ENCODE assay signal across 15 mouse cellular contexts in genomic region chr7:132778630-132779029, GRCm38 (mm10). TPM values are rescaled to one million over a fixed set of nuclear protein-coding genes. Genes with fewer than 3 reads are reported as not detected.
DNase-seq lines count a peak whose midpoint lies in the region; ATAC-seq and TF ChIP-seq lines count a peak whose summit lies in the region.
"Had no signal": no experiment of that assay in that cellular context is flagged by ENCODE, and none has a peak within 500 bp of the region (broad histone marks: within the 10 kb centered on the region; RNA-seq: fewer than 3 reads in every experiment).

No protein-coding gene starts in this region.

- peak overlapping the region; percentile 93 for H3K27ac ChIP-seq in bone marrow, adult 2 months (ENCODE audit: control insufficient read depth, insufficient read depth, low read depth, low read length, poor library complexity)
- H3K27ac ChIP-seq in intestine, embryonic 16.5 days (ENCODE audit: low read length), result no peak overlapping the region
- no peak overlapping the region for H3K27ac ChIP-seq in kidney, embryonic 16.5 days (ENCODE audit: low read length)
- H3K27ac ChIP-seq: embryonic facial prominence, embryonic 15.5 days; limb, embryonic 15.5 days had no signal

- no peaks in the 10 kb centered on the region for H3K27me3 ChIP-seq in intestine, embryonic 16.5 days (replicated peaks; ENCODE audit: control insufficient read depth, insufficient read depth, low read length)
- no peaks in the 10 kb centered on the region for H3K27me3 ChIP-seq in kidney, embryonic 16.5 days (ENCODE audit: insufficient read depth, low read length)
- H3K27me3 ChIP-seq: embryonic facial prominence, embryonic 15.5 days; limb, embryonic 15.5 days; megakaryocyte, embryonic 14.5 days had no signal

- DNase-seq in heart, adult 11 months, result peak; percentile 95
- DNase-seq in heart, adult 8-10 months (ENCODE audit: low spot score), result no peak
- DNase-seq in thymus, postnatal 0 days (ENCODE audit: low spot score), result no peak
- DNase-seq in kidney, postnatal 36 days, result no peak
- DNase-seq: adrenal gland, postnatal 36 days; kidney, postnatal 4 days; right cerebral cortex, postnatal 14 days; thymus, adult 18-20 months had no signal

- no peaks in the 10 kb centered on the region; the same call in 1 of the 2 replicates for H3K36me3 ChIP-seq in intestine, embryonic 16.5 days (ENCODE audit: control insufficient read depth, insufficient read depth, low read length)
- peaks cover 17% of the 10 kb centered on the region; the same call in 1 of the 2 replicates for H3K36me3 ChIP-seq in kidney, embryonic 16.5 days (ENCODE audit: insufficient read depth, low read length)

- no peak overlapping the region for H3K4me2 ChIP-seq in intestine, embryonic 16.5 days (ENCODE audit: low read depth, low read length)
- no peak overlapping the region for H3K4me2 ChIP-seq in kidney, embryonic 16.5 days (replicated peaks; ENCODE audit: low read depth, low read length)
- H3K4me2 ChIP-seq: embryonic facial prominence, embryonic 15.5 days; limb, embryonic 15.5 days had no signal

- no peak overlapping the region for H3K4me3 ChIP-seq in bone marrow, adult 2 months (replicated peaks; ENCODE audit: control insufficient read depth, low read depth, low read length)
- H3K4me3 ChIP-seq in intestine, embryonic 16.5 days (ENCODE audit: low read length), result no peak overlapping the region
- no peak overlapping the region for H3K4me3 ChIP-seq in kidney, embryonic 16.5 days (ENCODE audit: low read length)
- H3K4me3 ChIP-seq: embryonic facial prominence, embryonic 15.5 days; limb, embryonic 15.5 days; megakaryocyte, embryonic 14.5 days had no signal

- no peaks in the 10 kb centered on the region for H3K9me3 ChIP-seq in intestine, embryonic 16.5 days (ENCODE audit: control insufficient read depth, low read length)
- H3K9me3 ChIP-seq in kidney, embryonic 16.5 days (ENCODE audit: low read length), result no peaks in the 10 kb centered on the region
- H3K9me3 ChIP-seq: embryonic facial prominence, embryonic 15.5 days; limb, embryonic 15.5 days; megakaryocyte, embryonic 14.5 days had no signal

- TF ChIP-seq POLR2A in bone marrow, adult 2 months (IDR thresholded peaks at IDR 0.05; ENCODE audit: borderline replicate concordance, control insufficient read depth, low read depth, low read length), result no peak

- peaks cover 2% of the 10 kb centered on the region; the same call in 1 of the 2 replicates for H3K4me1 ChIP-seq in bone marrow, adult 2 months (ENCODE audit: control insufficient read depth, insufficient read depth, low read length)
- H3K4me1 ChIP-seq in intestine, embryonic 16.5 days (ENCODE audit: control insufficient read depth, insufficient read depth, low read length), result peaks cover 26% of the 10 kb centered on the region
- peaks cover 30% of the 10 kb centered on the region for H3K4me1 ChIP-seq in kidney, embryonic 16.5 days (ENCODE audit: insufficient read depth, low read length)

- WGBS in bone marrow, adult 2 months, result 67% methylated on average over 13 of the region's 13 CpGs
- WGBS in intestine, embryonic 16.5 days, result 87% methylated on average over 13 of the region's 13 CpGs
- WGBS in kidney, embryonic 16.5 days, result 84% methylated on average over 13 of the region's 13 CpGs

- no peak for TF ChIP-seq CTCF in bone marrow, adult 2 months (IDR thresholded peaks at IDR 0.05; ENCODE audit: control insufficient read depth, insufficient read depth, low read length)

- no peak overlapping the region for H3K9ac ChIP-seq in intestine, embryonic 16.5 days (ENCODE audit: low read depth, low read length)
- no peak overlapping the region for H3K9ac ChIP-seq in kidney, embryonic 16.5 days (replicated peaks; ENCODE audit: low read length)
- H3K9ac ChIP-seq: embryonic facial prominence, embryonic 15.5 days; limb, embryonic 15.5 days had no signal

- peak; percentile 38; the same call in 1 of the 2 replicates for ATAC-seq in intestine, embryonic 16.5 days
- peak; percentile 76 for ATAC-seq in megakaryocyte-erythroid progenitor cell, adult 5-6 weeks (replicated peaks; ENCODE audit: low FRiP score, low TSS enrichment, poor library complexity, severe bottlenecking)
- ATAC-seq in kidney, embryonic 16.5 days (ENCODE audit: low FRiP score, low TSS enrichment), result no peak

RNA-seq across cellular contexts. Expression of gene Fam53b, which starts 35.1 kb away (rescaled TPM):
- 10 to 100 TPM; 24.0 to 31.3 (median 26.9) TPM for total RNA-seq in heart, adult 8-10 months (2022)
- 43.2 and 51.4 TPM in 2 replicates for polyA plus RNA-seq in bone marrow, adult 2 months (2011; ENCODE audit: insufficient read depth, insufficient read length, low replicate concordance, missing spikeins)
- polyA plus RNA-seq in intestine, embryonic 16.5 days (2015; fragmentation: Nextera tagmentation; extraction: Ambion mirVana), result 22.2 and 23.7 TPM in 2 replicates
- total RNA-seq in megakaryocyte-erythroid progenitor cell, adult 5-6 weeks (2014; fragmentation: Nextera tagmentation), result 47.0 and 61.6 TPM in 2 replicates
- total RNA-seq in megakaryocyte-erythroid progenitor cell, adult 5-6 weeks (2017), result 11.5 and 21.2 TPM in 2 replicates
- polyA plus RNA-seq in thymus, postnatal 0 days (2015; fragmentation: Nextera tagmentation; extraction: Ambion mirVana), result 30.5 and 37.7 TPM in 2 replicates
- 22.5 and 23.3 TPM in 2 replicates for polyA plus RNA-seq in kidney, embryonic 16.5 days (2015; fragmentation: Nextera tagmentation; extraction: Ambion mirVana)
